Mouse (Mus musculus) erythroblast, embryonic 14.5 days (primary cell): ENCODE measurements around the gene Olfr484.

ENCODE experiments used
- GATA1 ChIP-seq: IDR thresholded peaks from 2 replicates; pipeline ENCODE4 v1.6.1; 2012; ENCODE audit warnings: low read length, inconsistent platforms, mixed read lengths
- TAL1 ChIP-seq: IDR thresholded peaks from 3 replicates; pipeline ENCODE4 v1.6.1; 2012; ENCODE audit warnings: low read length, inconsistent platforms, mixed read lengths

GRCm38 (mm10) chr7:108120681-108121080 lies 6.6 kb downstream of the Olfr484 start:
- TF ChIP-seq GATA1 (no peak), TAL1 (no peak)
